Mouse (Mus musculus) liver, embryonic 13.5 days (tissue): ENCODE results near the gene Adpgk. TPM values are rescaled to one million over a fixed set of nuclear protein-coding genes. Genes with fewer than 3 reads are reported as not detected.
A peak's percentile ranks its signal among the peaks of the same experiment; 100 is the strongest.
"Not testable (repeated sequence)": the region's sequence is repeated elsewhere in the genome, so short reads cannot be mapped to it uniquely, and the experiment has no call there.

ENCODE experiments used
- ATAC-seq: fragments of 200-750 bp; cut with Nextera tagmentation; 2 replicates; pipeline ENCODE4 v1.8.0; 2017; ENCODE audit warnings: low read depth, mild to moderate bottlenecking, moderate number of reproducible peaks, moderate library complexity
- DNase-seq: peaks from one replicate; pipeline ENCODE4 v3.0.0; 2022
- H3K27ac ChIP-seq: fragments of 300-500 bp; sonication (generic); 2 replicates; pipeline ENCODE4 v1.5.1; 2015; ENCODE audit warnings: moderate library complexity, mild to moderate bottlenecking, inconsistent platforms
- H3K27me3 ChIP-seq: fragments of 300-500 bp; sonication (generic); 2 replicates; pipeline ENCODE4 v1.6.1; 2015; ENCODE audit warnings: mild to moderate bottlenecking, inconsistent platforms
- H3K36me3 ChIP-seq: fragments of 300-500 bp; sonication (generic); 2 replicates; pipeline ENCODE4 v1.6.1; 2015; ENCODE audit warnings: mild to moderate bottlenecking, inconsistent platforms
- H3K4me1 ChIP-seq: fragments of 300-500 bp; sonication (generic); replicated peaks from 2 replicates; pipeline ENCODE4 v1.6.1; 2015; ENCODE audit warnings: inconsistent platforms
- H3K4me2 ChIP-seq: fragments of 300-500 bp; sonication (generic); 2 replicates; pipeline ENCODE4 v1.6.1; 2015; ENCODE audit warnings: inconsistent platforms, mild to moderate bottlenecking, moderate library complexity
- H3K4me3 ChIP-seq: fragments of 300-500 bp; sonication (generic); replicated peaks from 2 replicates; pipeline ENCODE4 v1.5.1; 2015; ENCODE audit warnings: mild to moderate bottlenecking, inconsistent platforms
- H3K9ac ChIP-seq: fragments of 300-500 bp; sonication (generic); 2 replicates; pipeline ENCODE4 v1.6.1; 2015; ENCODE audit warnings: mild to moderate bottlenecking, inconsistent platforms
- H3K9me3 ChIP-seq: fragments of 300-500 bp; sonication (generic); replicated peaks from 2 replicates; pipeline ENCODE4 v1.6.1; 2016; ENCODE audit warnings: inconsistent platforms
- WGBS: fragments of 180-500 bp; shearing (Covaris S2); methylation state at CpG from one replicate; pipeline ENCODE4 v1.1.7; 2015; ENCODE audit not compliant: insufficient replicate concordance; 5-methylcytosine and 5-hydroxymethylcytosine counted together
- polyA plus RNA-seq: library from polyadenylated mRNA; unstranded; fragments of >200 nt; fragmentation: Nextera tagmentation; extraction: Ambion mirVana; gene quantifications from 2 replicates; pipeline ENCODE4 v1.2.1, GENCODE M21; 2015

The Adpgk gene
- polyA plus RNA-seq, 1 experiment from 2014 or later, result 16.6 TPM

DNA sequence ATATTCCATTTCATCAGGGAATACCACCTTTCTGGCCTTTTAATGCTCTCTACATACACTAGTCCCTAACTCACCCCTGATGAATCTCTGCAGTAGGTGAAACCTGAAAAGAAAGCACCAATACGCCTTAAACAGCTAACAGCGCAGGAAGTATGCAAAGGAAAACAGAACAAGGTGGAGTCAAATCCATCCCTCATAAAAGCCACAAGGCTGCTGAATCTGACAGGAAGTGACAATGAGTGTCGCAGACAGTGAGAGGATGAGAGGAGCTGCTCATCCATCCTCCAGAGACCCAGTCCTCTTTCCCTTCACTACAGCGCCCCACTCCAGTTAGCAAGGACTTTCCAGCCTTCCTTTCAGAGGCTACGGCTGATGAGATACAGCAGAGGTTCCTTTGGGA is 47.1 kb downstream of the Adpgk start:
- H3K9me3 ChIP-seq, result no peaks in the 10 kb centered on the region
- no peak overlapping the region for H3K27ac ChIP-seq
- no peak for ATAC-seq
- 72% methylated on average over 5 of the region's 5 CpGs for WGBS
- no peak overlapping the region for H3K9ac ChIP-seq
- no peaks in the 10 kb centered on the region for H3K27me3 ChIP-seq
- H3K36me3 ChIP-seq, result peaks cover 2% of the 10 kb centered on the region; the same call in 1 of the 2 replicates
- H3K4me1 ChIP-seq, result peaks cover 12% of the 10 kb centered on the region
- no peak for DNase-seq
- no peak overlapping the region for H3K4me2 ChIP-seq
- no peak overlapping the region for H3K4me3 ChIP-seq

DNA sequence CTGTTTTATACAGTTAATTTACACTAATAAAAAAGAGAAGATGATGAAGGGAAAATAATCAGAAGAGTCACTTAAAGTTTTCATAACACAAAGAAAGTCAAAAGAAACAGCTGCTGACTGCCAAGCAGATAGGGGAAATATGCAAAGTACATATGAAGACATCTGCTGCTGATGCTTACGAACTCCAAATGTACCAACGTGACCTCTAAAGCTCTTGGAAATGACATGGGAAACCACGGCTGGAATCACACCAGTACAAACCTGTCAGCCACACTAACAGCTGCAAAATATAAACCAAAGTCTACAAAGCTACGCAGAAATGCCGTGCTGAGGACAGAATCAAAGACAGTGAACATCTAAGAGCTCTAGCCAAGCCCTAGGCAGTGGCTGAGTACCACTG is 47.7 kb downstream of the Adpgk start:
- Histone ChIP-seq H3K4me3 (no peak overlapping the region), H3K4me2 (no peak overlapping the region), H3K36me3 (peaks cover 2% of the 10 kb centered on the region; the same call in 1 of the 2 replicates), H3K27me3 (no peaks in the 10 kb centered on the region), H3K27ac (no peak overlapping the region), H3K9ac (no peak overlapping the region), H3K9me3 (no peaks in the 10 kb centered on the region), H3K4me1 (peaks cover 12% of the 10 kb centered on the region)
- WGBS, result 85% methylated on average over 5 of the region's 5 CpGs
- DNase-seq (no peak), ATAC-seq (no peak)

DNA sequence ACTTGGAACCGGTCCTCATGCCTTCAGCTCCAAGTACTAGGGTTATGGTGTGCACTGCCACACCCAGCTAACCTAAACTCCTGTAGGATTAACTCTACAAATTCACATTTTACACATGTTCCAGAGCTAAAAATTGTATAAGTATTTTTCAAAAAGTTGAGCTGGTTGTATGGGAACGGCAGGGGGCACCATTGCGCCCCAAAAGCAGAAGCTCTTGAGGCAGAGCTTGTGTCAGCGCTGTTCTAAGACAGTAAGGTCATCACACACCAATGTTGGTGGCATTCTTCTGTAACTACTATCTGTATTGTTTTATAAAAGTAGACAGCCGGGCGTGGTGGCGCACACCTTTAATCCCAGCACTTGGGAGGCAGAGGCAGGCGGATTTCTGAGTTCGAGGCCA is 48.6 kb downstream of the Adpgk start:
- no peaks in the 10 kb centered on the region for H3K9me3 ChIP-seq
- no peak overlapping the region for H3K4me2 ChIP-seq
- no peak overlapping the region for H3K4me3 ChIP-seq
- 62% methylated on average over 9 of the region's 9 CpGs for WGBS
- H3K36me3 ChIP-seq, result peaks cover 2% of the 10 kb centered on the region; the same call in 1 of the 2 replicates
- ATAC-seq, result no peak
- DNase-seq, result peak; percentile 26
- H3K9ac ChIP-seq, result no peak overlapping the region
- no peak overlapping the region for H3K27ac ChIP-seq
- H3K27me3 ChIP-seq, result no peaks in the 10 kb centered on the region
- H3K4me1 ChIP-seq, result peaks cover 12% of the 10 kb centered on the region

DNA sequence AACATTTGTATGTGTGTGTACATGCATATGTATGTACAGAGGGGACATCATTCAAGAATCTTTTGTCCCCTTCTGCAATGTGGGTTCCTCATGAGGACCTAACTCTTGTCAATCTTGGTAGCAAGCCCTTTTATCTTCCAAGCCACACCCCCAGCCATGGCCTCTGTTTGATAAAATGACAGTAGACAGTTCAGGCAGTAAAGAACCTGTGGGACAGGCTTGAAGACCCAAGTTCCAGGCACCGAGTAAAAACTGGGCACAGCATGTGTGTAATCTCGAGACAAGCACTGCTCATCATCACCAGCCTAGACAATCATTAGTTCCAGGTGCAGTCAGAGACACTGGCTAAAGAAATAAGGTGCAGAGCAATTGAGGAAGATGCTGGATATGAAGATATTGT is 54.8 kb downstream of the Adpgk start:
- H3K4me3 ChIP-seq, result no peak overlapping the region
- no peak overlapping the region for H3K9ac ChIP-seq
- DNase-seq (peak; percentile 6), ATAC-seq (peak; percentile 45; the same call in 1 of the 2 replicates)
- peaks cover 2% of the 10 kb centered on the region; the same call in 1 of the 2 replicates for H3K36me3 ChIP-seq
- no peak overlapping the region for H3K4me2 ChIP-seq
- H3K9me3 ChIP-seq, result no peaks in the 10 kb centered on the region
- no peaks in the 10 kb centered on the region for H3K27me3 ChIP-seq
- 17% methylated on average over 2 of the region's 2 CpGs for WGBS
- peaks cover 7% of the 10 kb centered on the region for H3K4me1 ChIP-seq
- H3K27ac ChIP-seq, result no peak overlapping the region

DNA sequence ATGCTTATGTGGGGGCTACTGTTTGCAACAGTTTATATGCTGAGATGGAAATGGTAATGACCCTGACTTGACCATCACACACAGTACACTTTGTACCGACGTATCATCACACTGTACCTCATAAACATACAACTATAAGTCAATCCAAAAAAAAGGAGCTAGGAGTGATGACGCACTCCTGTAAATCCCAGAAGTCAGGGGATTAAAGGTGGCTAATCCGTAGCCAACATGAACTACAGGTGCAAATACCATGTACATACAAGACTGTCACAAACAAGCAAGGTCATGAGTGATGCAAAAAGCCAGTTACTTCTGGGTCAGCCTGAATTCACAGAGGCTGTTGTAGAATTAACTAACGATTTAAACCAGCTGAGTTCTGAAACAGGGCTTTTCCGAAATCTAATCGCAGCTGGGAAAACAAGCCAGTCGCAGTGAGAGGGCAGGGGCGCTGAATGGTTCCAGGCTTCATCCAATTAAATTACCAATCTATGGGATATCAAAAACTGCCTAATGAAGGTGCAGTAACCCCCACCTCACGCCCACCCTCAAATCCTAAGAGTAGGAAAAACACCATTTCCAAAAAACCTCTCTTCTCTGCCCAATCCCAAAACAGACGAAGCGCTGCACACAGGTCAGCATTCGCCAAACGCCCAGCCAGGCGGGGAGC is 61.4 kb downstream of the Adpgk start:
- Histone ChIP-seq H3K36me3 (no peaks in the 10 kb centered on the region), H3K4me2 (peak overlapping the region; percentile 80), H3K9me3 (no peaks in the 10 kb centered on the region), H3K27ac (peak overlapping the region; percentile 68), H3K9ac (peak overlapping the region; percentile 78), H3K4me3 (peak overlapping the region; percentile 70), H3K27me3 (no peaks in the 10 kb centered on the region), H3K4me1 (peaks cover 10% of the 10 kb centered on the region)
- peak; percentile 8; the same call in 1 of the 2 replicates for ATAC-seq
- no peak for DNase-seq
- WGBS, result 20% methylated on average over 15 of the region's 15 CpGs

DNA sequence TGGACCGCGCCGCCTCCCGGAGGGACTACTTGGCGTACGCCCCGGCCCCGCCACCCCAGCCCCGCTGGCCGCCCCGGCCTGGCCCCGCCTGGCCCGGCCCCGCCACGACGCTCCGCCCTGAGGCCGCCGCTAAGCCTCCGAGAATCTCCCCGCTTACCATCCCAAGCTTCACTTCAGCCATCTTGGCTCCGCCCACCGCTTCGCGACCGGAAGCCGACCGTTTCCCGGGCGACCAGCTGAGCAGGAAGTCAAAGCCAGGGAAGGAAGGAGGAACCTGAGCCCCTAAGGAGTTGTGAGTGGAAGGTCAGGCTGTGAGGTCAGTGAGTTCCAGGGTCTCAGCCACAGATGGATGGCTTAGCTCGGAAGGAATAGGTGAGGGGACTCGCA is 61.9 kb downstream of the Adpgk start, which contains the start of gene Bbs4:
Bbs4 (minus strand) TSS at position 256 of the 387 bp plus-strand sequence.
- ATAC-seq, result peak; percentile 100
- under 1% methylated on average over 32 of the region's 32 CpGs for WGBS

DNA sequence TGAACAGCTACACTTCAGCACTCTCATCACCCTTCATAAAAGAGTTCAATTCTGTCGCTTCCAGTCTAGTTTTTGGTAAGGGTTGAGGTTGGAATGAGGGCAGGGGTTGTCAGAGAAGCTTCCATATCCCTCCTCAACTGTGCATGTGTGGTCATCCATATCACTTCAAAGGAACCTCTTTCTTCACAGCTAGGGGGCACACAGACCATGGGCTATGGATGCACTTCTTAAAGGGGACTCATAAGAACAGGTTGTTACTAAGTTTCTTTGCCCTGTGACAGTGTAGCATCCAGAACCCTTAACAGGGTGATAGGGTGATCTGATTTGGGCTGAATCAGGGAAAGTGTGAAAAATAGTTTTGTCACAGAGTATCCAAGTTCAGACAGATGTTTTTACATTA is 66.7 kb downstream of the Adpgk start:
- H3K4me3 ChIP-seq, DNase-seq, H3K9ac ChIP-seq, H3K27me3 ChIP-seq, H3K9me3 ChIP-seq, ATAC-seq, H3K4me1 ChIP-seq, H3K4me2 ChIP-seq, H3K27ac ChIP-seq, H3K36me3 ChIP-seq: not testable (repeated sequence)
- WGBS, result 34% methylated on average over 1 of the region's 1 CpGs

More for the DNA sequence above, 61.9 kb downstream of the Adpgk start, which contains the start of gene Bbs4:
- H3K27me3 ChIP-seq, result no peaks in the 10 kb centered on the region
- peak within 1 kb of the TSS; percentile 70 for H3K4me3 ChIP-seq
- peaks cover 10% of the 10 kb centered on the region for H3K4me1 ChIP-seq
- H3K27ac ChIP-seq, result peak within 1 kb of the TSS; percentile 68
- H3K4me2 ChIP-seq, result peak within 1 kb of the TSS; percentile 80
- H3K9me3 ChIP-seq, result no peaks in the 10 kb centered on the region
- peak within 1 kb of the TSS; percentile 78 for H3K9ac ChIP-seq
- DNase-seq, result peak; percentile 91
- no peaks in the 10 kb centered on the region for H3K36me3 ChIP-seq

DNA sequence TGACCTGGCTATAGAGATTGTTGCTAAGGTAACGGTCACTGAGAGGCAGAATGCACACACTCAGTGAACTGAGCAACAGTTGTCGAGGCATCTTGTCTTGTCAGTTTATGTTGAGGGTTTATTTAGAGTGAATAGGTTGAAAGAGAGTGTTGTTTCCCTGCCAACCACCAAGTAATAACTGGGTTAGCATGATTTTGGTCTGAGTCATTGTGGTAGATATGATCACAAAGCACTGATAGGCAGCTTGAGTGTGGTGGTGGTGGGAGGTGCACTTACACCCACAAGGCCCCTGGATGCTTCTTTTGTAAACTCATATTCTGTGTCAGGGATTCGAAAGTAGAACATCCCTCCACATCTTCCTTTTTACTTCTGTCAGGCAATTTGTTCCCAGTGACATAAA is 69.1 kb downstream of the Adpgk start:
- H3K27me3 ChIP-seq, DNase-seq, H3K4me2 ChIP-seq, H3K9me3 ChIP-seq, H3K4me1 ChIP-seq, H3K9ac ChIP-seq, H3K4me3 ChIP-seq, H3K36me3 ChIP-seq, ATAC-seq, H3K27ac ChIP-seq: not testable (repeated sequence)
- 56% methylated on average over 2 of the region's 3 CpGs for WGBS

DNA sequence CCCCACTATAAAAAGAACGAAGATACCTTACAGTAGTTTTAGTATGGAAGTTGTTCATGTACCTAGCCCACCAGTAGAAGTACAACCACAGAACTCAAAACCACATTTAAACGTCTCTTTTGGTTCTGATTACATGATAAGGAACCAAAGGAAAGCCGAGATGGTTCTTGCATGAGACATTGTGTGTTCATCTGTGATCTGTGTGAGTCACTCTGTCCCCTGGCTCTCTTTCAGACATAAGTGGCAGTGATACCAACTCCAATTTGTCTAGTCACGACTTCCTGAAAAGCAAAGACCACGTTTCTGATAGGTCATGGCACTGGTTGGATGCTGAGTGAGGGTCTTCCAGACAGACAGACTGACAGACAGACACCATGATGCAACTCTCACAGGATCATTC is 77.9 kb downstream of the Adpgk start:
- 42% methylated on average over 5 of the region's 5 CpGs for WGBS
- Histone ChIP-seq H3K27me3 (no peaks in the 10 kb centered on the region), H3K27ac (no peak overlapping the region), H3K4me3 (no peak overlapping the region), H3K9ac (no peak overlapping the region), H3K4me1 (no peaks in the 10 kb centered on the region), H3K36me3 (no peaks in the 10 kb centered on the region), H3K4me2 (no peak overlapping the region), H3K9me3 (peaks cover 25% of the 10 kb centered on the region)
- DNase-seq (no peak), ATAC-seq (no peak)

DNA sequence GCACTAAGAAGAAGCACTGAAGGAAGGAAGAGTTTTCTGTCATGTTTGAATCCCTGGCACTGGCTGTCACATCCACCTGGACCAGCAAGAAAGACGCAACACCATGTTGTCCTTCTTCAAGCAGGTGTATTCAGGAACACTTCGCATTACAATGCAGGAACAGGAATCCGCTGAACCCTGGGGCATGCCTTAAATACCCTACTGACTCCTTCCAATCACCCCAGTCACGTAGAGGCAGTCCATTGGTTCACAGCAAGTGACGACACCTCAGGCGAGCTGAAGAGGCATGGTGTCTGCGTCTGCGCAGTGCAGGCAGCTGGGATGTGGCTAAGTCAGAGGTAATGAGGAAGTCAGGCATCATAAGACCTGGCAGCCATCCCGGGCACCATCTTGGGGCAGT is 78.3 kb downstream of the Adpgk start:
- ATAC-seq (no peak), DNase-seq (no peak)
- Histone ChIP-seq H3K9ac (no peak overlapping the region), H3K4me3 (no peak overlapping the region), H3K27me3 (no peaks in the 10 kb centered on the region), H3K4me1 (no peaks in the 10 kb centered on the region), H3K4me2 (no peak overlapping the region), H3K27ac (no peak overlapping the region), H3K9me3 (peaks cover 28% of the 10 kb centered on the region), H3K36me3 (no peaks in the 10 kb centered on the region)
- 72% methylated on average over 9 of the region's 9 CpGs for WGBS
